Comparison of ENCODE assay signal across 19 mouse cellular contexts in genomic region chr6:94149800-94150199, GRCm38 (mm10).
DNase-seq lines count a peak whose midpoint lies in the region; ATAC-seq and TF ChIP-seq lines count a peak whose summit lies in the region.
"Had no signal": no experiment of that assay in that cellular context is flagged by ENCODE, and none has a peak within 500 bp of the region (broad histone marks: within the 10 kb centered on the region; RNA-seq: fewer than 3 reads in every experiment).

No protein-coding gene starts in this region.

- peaks cover 19% of the 10 kb centered on the region for H3K79me3 ChIP-seq in C2C12 (ENCODE audit: low read depth)

- peaks cover 79% of the 10 kb centered on the region for H3K4me1 ChIP-seq in heart, embryonic 10.5 days
- H3K4me1 ChIP-seq in intestine, postnatal 0 days (replicated peaks; ENCODE audit: control insufficient read depth, insufficient read depth, low read length), result 0 out of 2 replicates have a peak, but pooled peaks cover 7% of the 10 kb centered on the region
- H3K4me1 ChIP-seq: liver, embryonic 15.5 days had no signal

- WGBS in heart, embryonic 10.5 days, result 26% methylated on average over 2 of the region's 2 CpGs
- 77% methylated on average over 2 of the region's 2 CpGs for WGBS in intestine, postnatal 0 days

- no peak for DNase-seq in heart, embryonic 10.5 days (ENCODE audit: low spot score)
- no peak for DNase-seq in heart, adult 18-20 months
- peak; percentile 19 for DNase-seq in layer of hippocampus, adult 11-12 months (ENCODE audit: low spot score)
- DNase-seq in layer of hippocampus, postnatal 14 days (ENCODE audit: low spot score in 2 of 2), result no peak
- peak; percentile 50 for DNase-seq in layer of hippocampus, adult 9-11 months
- DNase-seq: adrenal gland, postnatal 36 days; cerebellum, adult 9-11 months; kidney, adult 8-10 months; kidney, postnatal 25 days; right cerebral cortex, postnatal 25 days; thymus, postnatal 25 days had no signal

- H3K36me3 ChIP-seq in heart, embryonic 10.5 days, result no peaks in the 10 kb centered on the region
- H3K36me3 ChIP-seq in C2C12 (ENCODE audit: control insufficient read depth, insufficient read depth), result no peaks in the 10 kb centered on the region
- no peaks in the 10 kb centered on the region for H3K36me3 ChIP-seq in intestine, postnatal 0 days (ENCODE audit: control insufficient read depth, insufficient read depth)
- H3K36me3 ChIP-seq: hindbrain, embryonic 15.5 days; liver, embryonic 15.5 days; neural tube, embryonic 12.5 days had no signal

- H3K4me2 ChIP-seq in intestine, postnatal 0 days (replicated peaks; ENCODE audit: low read depth), result no peak overlapping the region
- H3K4me2 ChIP-seq: hindbrain, embryonic 15.5 days; liver, embryonic 15.5 days; neural tube, embryonic 12.5 days had no signal

- no peak for TF ChIP-seq CTCF in C2C12 (IDR thresholded peaks at IDR 0.05; ENCODE audit: control insufficient read depth, insufficient read depth, insufficient read length)
- TF ChIP-seq CTCF in intestine, postnatal 0 days (IDR thresholded peaks at IDR 0.05; ENCODE audit: low read depth), result no peak

- no peak overlapping the region for H3K9ac ChIP-seq in intestine, postnatal 0 days (ENCODE audit: low read depth, low read length)
- H3K9ac ChIP-seq: hindbrain, embryonic 15.5 days; liver, embryonic 15.5 days; neural tube, embryonic 12.5 days had no signal

- H3K4me3 ChIP-seq in heart, embryonic 10.5 days, result no peak overlapping the region
- H3K4me3 ChIP-seq in C2C12 (ENCODE audit: insufficient read depth, poor library complexity, severe bottlenecking), result no peak overlapping the region
- no peak overlapping the region for H3K4me3 ChIP-seq in intestine, postnatal 0 days (ENCODE audit: low read depth, low read length)
- H3K4me3 ChIP-seq: hindbrain, embryonic 15.5 days; liver, embryonic 15.5 days; neural tube, embryonic 12.5 days had no signal

- H3K27me3 ChIP-seq in heart, embryonic 10.5 days (ENCODE audit: insufficient read depth, poor library complexity, severe bottlenecking), result no peaks in the 10 kb centered on the region
- H3K27me3 ChIP-seq in C2C12 (ENCODE audit: control insufficient read depth, insufficient read depth, insufficient read length), result no peaks in the 10 kb centered on the region
- no peaks in the 10 kb centered on the region for H3K27me3 ChIP-seq in intestine, postnatal 0 days (replicated peaks; ENCODE audit: control insufficient read depth, insufficient read depth, low read length)
- H3K27me3 ChIP-seq: hindbrain, embryonic 15.5 days; liver, embryonic 15.5 days; neural tube, embryonic 12.5 days had no signal

- no peak for ATAC-seq in granulocyte monocyte progenitor cell, adult 5-6 weeks (replicated peaks; ENCODE audit: poor library complexity, severe bottlenecking)
- no peak for ATAC-seq in intestine, postnatal 0 days
- ATAC-seq: lung, postnatal 0 days had no signal

- H3K27ac ChIP-seq in heart, embryonic 10.5 days, result peak overlapping the region; percentile 74
- H3K27ac ChIP-seq in intestine, postnatal 0 days (ENCODE audit: low read depth, low read length), result no peak overlapping the region
- H3K27ac ChIP-seq: hindbrain, embryonic 15.5 days; liver, embryonic 15.5 days; neural tube, embryonic 12.5 days; stomach, postnatal 0 days had no signal

- peaks cover 77% of the 10 kb centered on the region for H3K79me2 ChIP-seq in C2C12 (ENCODE audit: control insufficient read depth, insufficient read depth)

- no peak overlapping the region for H3ac ChIP-seq in C2C12 (ENCODE audit: control insufficient read depth, insufficient read length, low read depth)

- no peaks in the 10 kb centered on the region for H3K9me3 ChIP-seq in heart, embryonic 10.5 days
- no peaks in the 10 kb centered on the region for H3K9me3 ChIP-seq in intestine, postnatal 0 days (ENCODE audit: control insufficient read depth)
- H3K9me3 ChIP-seq: hindbrain, embryonic 15.5 days; liver, embryonic 15.5 days; neural tube, embryonic 12.5 days had no signal

TF ChIP-seq in C2C12, 6 proteins besides CTCF, POLR2A, EP300 and RAD21:
- TF ChIP-seq MYOD1 (IDR thresholded peaks at IDR 0.05; ENCODE audit: control insufficient read depth, insufficient read length, low read depth), result peak; percentile 52
- no peak for TF ChIP-seq MYOG (IDR thresholded peaks at IDR 0.05; ENCODE audit: control insufficient read depth, extremely low read depth, insufficient read length)
- TF ChIP-seq FOSL1 (IDR thresholded peaks at IDR 0.05; ENCODE audit: insufficient read depth, low read length, poor library complexity, severe bottlenecking), result no peak

Comparison
In these comparisons a context has a peak if more than half of its experiments do, and no peak if none do; other contexts are left out.
1. DNase-seq: peak in layer of hippocampus, adult 11-12 months (single experiment) and layer of hippocampus, adult 9-11 months (single experiment); none in heart, embryonic 10.5 days (single experiment), heart, adult 18-20 months (0 of 2) and layer of hippocampus, postnatal 14 days (0 of 2).